Mouse (Mus musculus): ENCODE data around the gene Map3k5. TPM values are rescaled to one million over a fixed set of nuclear protein-coding genes. Genes with fewer than 3 reads are reported as not detected.

Map3k5 gene
- polyA plus RNA-seq, 1 experiment, result not detected

- Histone ChIP-seq H3K4me3 (replicated peaks) (no peak overlapping the region), H3K27me3 (ENCODE audit: control insufficient read depth) (no peaks in the 10 kb centered on the region), H3K9me3 (ENCODE audit: control insufficient read depth, low read length) (peaks cover 3% of the 10 kb centered on the region), H3K36me3 (ENCODE audit: control insufficient read depth) (no peaks in the 10 kb centered on the region), H3K4me1 (ENCODE audit: control insufficient read depth) (no peaks in the 10 kb centered on the region)
- TF ChIP-seq GATA1 (IDR thresholded peaks at IDR 0.05; ENCODE audit: low read length) (no peak), TAL1 (IDR thresholded peaks at IDR 0.05; ENCODE audit: low read length) (no peak)
Measured at GRCm38 (mm10) chr10:20023524-20023923, 89.3 kb downstream of the Map3k5 start.

DNA sequence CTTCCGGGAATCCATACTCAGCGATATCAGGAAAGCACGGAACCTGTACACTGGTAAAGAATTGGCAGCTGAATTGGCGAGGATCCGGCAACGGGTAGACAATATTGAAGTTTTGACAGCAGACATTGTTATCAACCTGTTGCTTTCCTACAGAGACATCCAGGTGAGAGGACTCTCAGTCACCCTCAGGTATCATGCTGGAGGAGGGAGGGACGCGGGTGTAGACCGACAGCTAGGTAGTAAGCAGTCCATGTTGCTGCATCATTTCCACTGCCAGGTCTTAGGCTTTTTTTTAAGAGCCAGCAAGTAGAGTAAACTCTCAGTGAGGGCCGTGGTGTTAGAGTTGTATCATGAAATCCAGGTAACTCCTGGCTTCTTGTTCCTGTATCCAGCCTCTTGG, 90.6 kb downstream of the Map3k5 start:
- H3K27me3 ChIP-seq (ENCODE audit: control insufficient read depth), result no peaks in the 10 kb centered on the region
- H3K36me3 ChIP-seq (ENCODE audit: control insufficient read depth), result no peaks in the 10 kb centered on the region
- H3K4me3 ChIP-seq (replicated peaks), result no peak overlapping the region
- H3K4me1 ChIP-seq (ENCODE audit: control insufficient read depth), result no peaks in the 10 kb centered on the region
- H3K9me3 ChIP-seq (ENCODE audit: control insufficient read depth, low read length), result no peaks in the 10 kb centered on the region
- TF ChIP-seq GATA1 (IDR thresholded peaks at IDR 0.05; ENCODE audit: low read length) (no peak), TAL1 (IDR thresholded peaks at IDR 0.05; ENCODE audit: low read length) (no peak)

GRCm38 (mm10) chr10:20025781-20026520, 91.7 kb downstream of the Map3k5 start:
- Histone ChIP-seq H3K4me3 (replicated peaks) (no peak overlapping the region), H3K36me3 (ENCODE audit: control insufficient read depth) (no peaks in the 10 kb centered on the region), H3K9me3 (ENCODE audit: control insufficient read depth, low read length) (no peaks in the 10 kb centered on the region), H3K4me1 (ENCODE audit: control insufficient read depth) (no peaks in the 10 kb centered on the region), H3K27me3 (ENCODE audit: control insufficient read depth) (no peaks in the 10 kb centered on the region)
- TF ChIP-seq TAL1 (IDR thresholded peaks at IDR 0.05; ENCODE audit: low read length), result no peak
- no peak for TF ChIP-seq GATA1 (IDR thresholded peaks at IDR 0.05; ENCODE audit: low read length)

GRCm38 (mm10) chr10:20030703-20031102, 96.4 kb downstream of the Map3k5 start:
- no peak overlapping the region for H3K4me3 ChIP-seq (replicated peaks)
- no peak for TF ChIP-seq TAL1 (IDR thresholded peaks at IDR 0.05; ENCODE audit: low read length)
- no peak for TF ChIP-seq GATA1 (IDR thresholded peaks at IDR 0.05; ENCODE audit: low read length)
- no peaks in the 10 kb centered on the region for H3K4me1 ChIP-seq (ENCODE audit: control insufficient read depth)
- H3K36me3 ChIP-seq (ENCODE audit: control insufficient read depth), result no peaks in the 10 kb centered on the region
- H3K27me3 ChIP-seq (ENCODE audit: control insufficient read depth), result no peaks in the 10 kb centered on the region
- no peaks in the 10 kb centered on the region for H3K9me3 ChIP-seq (ENCODE audit: control insufficient read depth, low read length)

DNA sequence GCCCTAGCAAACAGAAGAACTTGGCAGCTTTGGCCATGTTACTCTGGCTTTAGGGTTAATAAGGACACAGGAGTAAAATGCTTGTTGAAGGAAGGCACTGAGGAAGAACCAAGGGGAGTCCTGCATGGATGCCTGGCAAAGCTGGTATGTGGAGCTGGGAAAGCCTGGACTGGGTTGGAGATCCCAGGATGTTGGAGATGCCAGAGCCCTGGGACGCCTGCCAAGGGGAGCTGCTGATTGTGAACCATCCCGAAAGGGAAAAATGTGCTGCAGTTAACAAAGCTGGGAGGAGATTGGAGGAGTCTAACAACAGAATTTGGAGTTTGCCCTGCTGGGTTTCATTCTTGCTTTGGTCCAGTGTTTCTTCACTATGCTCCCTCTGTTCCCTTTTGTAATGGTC, 97.7 kb downstream of the Map3k5 start:
- Histone ChIP-seq H3K4me3 (replicated peaks) (no peak overlapping the region), H3K36me3 (ENCODE audit: control insufficient read depth) (no peaks in the 10 kb centered on the region), H3K27me3 (ENCODE audit: control insufficient read depth) (no peaks in the 10 kb centered on the region), H3K9me3 (ENCODE audit: control insufficient read depth, low read length) (no peaks in the 10 kb centered on the region), H3K4me1 (ENCODE audit: control insufficient read depth) (no peaks in the 10 kb centered on the region)
- TF ChIP-seq TAL1 (IDR thresholded peaks at IDR 0.05; ENCODE audit: low read length), result no peak
- TF ChIP-seq GATA1 (IDR thresholded peaks at IDR 0.05; ENCODE audit: low read length), result no peak

- Histone ChIP-seq H3K9me3 (ENCODE audit: control insufficient read depth, low read length) (no peaks in the 10 kb centered on the region), H3K27me3 (ENCODE audit: control insufficient read depth) (no peaks in the 10 kb centered on the region), H3K4me3 (replicated peaks) (no peak overlapping the region), H3K36me3 (ENCODE audit: control insufficient read depth) (no peaks in the 10 kb centered on the region), H3K4me1 (ENCODE audit: control insufficient read depth) (no peaks in the 10 kb centered on the region)
- TF ChIP-seq TAL1 (IDR thresholded peaks at IDR 0.05; ENCODE audit: low read length) (no peak), GATA1 (IDR thresholded peaks at IDR 0.05; ENCODE audit: low read length) (no peak)
Measured at GRCm38 (mm10) chr10:20036375-20036774, 102.1 kb downstream of the Map3k5 start.

DNA sequence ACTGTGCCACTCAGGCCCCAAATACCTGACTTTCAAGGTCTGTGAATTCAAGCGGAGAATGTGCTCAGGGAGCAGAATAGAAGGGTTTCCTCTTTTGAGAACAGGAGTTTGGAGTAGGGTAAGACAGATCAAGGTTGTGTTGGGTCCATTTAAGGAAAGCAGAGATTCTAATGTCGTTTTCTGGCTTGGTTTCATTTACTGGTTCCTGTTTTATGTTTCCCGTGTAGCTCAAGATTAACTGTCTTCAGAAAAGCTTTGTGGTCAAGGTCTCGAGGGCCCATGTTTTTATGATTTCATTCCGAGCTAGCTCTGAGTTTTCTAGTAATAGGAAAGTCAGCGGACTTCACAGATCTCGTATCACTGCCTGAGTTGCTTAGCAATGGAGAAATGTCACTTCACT, 102.6 kb downstream of the Map3k5 start:
- no peak for TF ChIP-seq GATA1 (IDR thresholded peaks at IDR 0.05; ENCODE audit: low read length)
- TF ChIP-seq TAL1 (IDR thresholded peaks at IDR 0.05; ENCODE audit: low read length), result no peak
- H3K4me3 ChIP-seq (replicated peaks), result no peak overlapping the region
- no peaks in the 10 kb centered on the region for H3K27me3 ChIP-seq (ENCODE audit: control insufficient read depth)
- no peaks in the 10 kb centered on the region for H3K36me3 ChIP-seq (ENCODE audit: control insufficient read depth)
- H3K4me1 ChIP-seq (ENCODE audit: control insufficient read depth), result no peaks in the 10 kb centered on the region
- no peaks in the 10 kb centered on the region for H3K9me3 ChIP-seq (ENCODE audit: control insufficient read depth, low read length)

GRCm38 (mm10) chr10:20039531-20039930, 105.3 kb downstream of the Map3k5 start:
- Histone ChIP-seq H3K36me3 (ENCODE audit: control insufficient read depth) (no peaks in the 10 kb centered on the region), H3K4me1 (ENCODE audit: control insufficient read depth) (no peaks in the 10 kb centered on the region), H3K4me3 (replicated peaks) (no peak overlapping the region), H3K9me3 (ENCODE audit: control insufficient read depth, low read length) (no peaks in the 10 kb centered on the region), H3K27me3 (ENCODE audit: control insufficient read depth) (no peaks in the 10 kb centered on the region)
- TF ChIP-seq GATA1 (IDR thresholded peaks at IDR 0.05; ENCODE audit: low read length), result no peak
- no peak for TF ChIP-seq TAL1 (IDR thresholded peaks at IDR 0.05; ENCODE audit: low read length)

- Histone ChIP-seq H3K9me3 (ENCODE audit: control insufficient read depth, low read length) (no peaks in the 10 kb centered on the region), H3K4me3 (replicated peaks) (no peak overlapping the region), H3K36me3 (ENCODE audit: control insufficient read depth) (no peaks in the 10 kb centered on the region), H3K4me1 (ENCODE audit: control insufficient read depth) (no peaks in the 10 kb centered on the region), H3K27me3 (ENCODE audit: control insufficient read depth) (no peaks in the 10 kb centered on the region)
- no peak for TF ChIP-seq TAL1 (IDR thresholded peaks at IDR 0.05; ENCODE audit: low read length)
- no peak for TF ChIP-seq GATA1 (IDR thresholded peaks at IDR 0.05; ENCODE audit: low read length)
Measured at GRCm38 (mm10) chr10:20040116-20040515, 105.8 kb downstream of the Map3k5 start.

GRCm38 (mm10) chr10:20040677-20041076, 106.4 kb downstream of the Map3k5 start:
- no peaks in the 10 kb centered on the region for H3K36me3 ChIP-seq (ENCODE audit: control insufficient read depth)
- H3K4me1 ChIP-seq (ENCODE audit: control insufficient read depth), result no peaks in the 10 kb centered on the region
- no peaks in the 10 kb centered on the region for H3K27me3 ChIP-seq (ENCODE audit: control insufficient read depth)
- TF ChIP-seq TAL1 (IDR thresholded peaks at IDR 0.05; ENCODE audit: low read length), result no peak
- no peak for TF ChIP-seq GATA1 (IDR thresholded peaks at IDR 0.05; ENCODE audit: low read length)
- no peaks in the 10 kb centered on the region for H3K9me3 ChIP-seq (ENCODE audit: control insufficient read depth, low read length)
- no peak overlapping the region for H3K4me3 ChIP-seq (replicated peaks)
